Mouse (Mus musculus) neural tube, embryonic 15.5 days (tissue): ENCODE data around the gene Olfm3. TPM values are rescaled to one million over a fixed set of nuclear protein-coding genes. Genes with fewer than 3 reads are reported as not detected.

Source experiments
- ATAC-seq: fragments of 200-750 bp; cut with Nextera tagmentation; 2 replicates; pipeline ENCODE4 v1.8.0; 2017; ENCODE audit warnings: mild to moderate bottlenecking, moderate TSS enrichment, moderate library complexity; ENCODE audit not compliant: low FRiP score
- H3K27ac ChIP-seq: fragments of 300-500 bp; sonication (generic); replicated peaks from 2 replicates; pipeline ENCODE4 v1.5.1; 2015; ENCODE audit warnings: mild to moderate bottlenecking, inconsistent platforms
- H3K27me3 ChIP-seq: fragments of 300-500 bp; sonication (generic); replicated peaks from 2 replicates; pipeline ENCODE4 v1.6.1; 2015; ENCODE audit warnings: inconsistent platforms
- H3K36me3 ChIP-seq: fragments of 300-500 bp; sonication (generic); 2 replicates; pipeline ENCODE4 v1.6.1; 2015; ENCODE audit warnings: inconsistent platforms
- H3K4me1 ChIP-seq: fragments of 300-500 bp; sonication (generic); 2 replicates; pipeline ENCODE4 v1.6.1; 2015; ENCODE audit warnings: inconsistent platforms
- H3K4me2 ChIP-seq: fragments of 300-500 bp; sonication (generic); 2 replicates; pipeline ENCODE4 v1.6.1; 2015; ENCODE audit warnings: inconsistent platforms, mild to moderate bottlenecking, moderate library complexity
- H3K4me3 ChIP-seq: fragments of 300-500 bp; sonication (generic); replicated peaks from 2 replicates; pipeline ENCODE4 v1.5.1; 2015; ENCODE audit warnings: mild to moderate bottlenecking, inconsistent platforms
- H3K9ac ChIP-seq: fragments of 300-500 bp; sonication (generic); replicated peaks from 2 replicates; pipeline ENCODE4 v1.6.1; 2015; ENCODE audit warnings: mild to moderate bottlenecking, inconsistent platforms
- H3K9me3 ChIP-seq: fragments of 300-500 bp; sonication (generic); replicated peaks from 2 replicates; pipeline ENCODE4 v1.6.1; 2016; ENCODE audit warnings: inconsistent platforms
- WGBS: fragments of 180-500 bp; shearing (Covaris S2); methylation state at CpG from one replicate; pipeline ENCODE4 v1.1.7; 2015; ENCODE audit warnings: mixed read lengths; 5-methylcytosine and 5-hydroxymethylcytosine counted together
- polyA plus RNA-seq: library from polyadenylated mRNA; unstranded; fragments of >200 nt; fragmentation: Nextera tagmentation; extraction: Ambion mirVana; gene quantifications from 2 replicates; pipeline ENCODE4 v1.2.1, GENCODE M21; 2015

Gene Olfm3
- polyA plus RNA-seq, 1 experiment from 2014 or later = 23.8 TPM

- Histone ChIP-seq H3K4me1 (peaks cover 5% of the 10 kb centered on the region), H3K9me3 (no peaks in the 10 kb centered on the region), H3K36me3 (no peaks in the 10 kb centered on the region), H3K4me2 (no peak overlapping the region), H3K4me3 (no peak overlapping the region), H3K27ac (no peak overlapping the region), H3K9ac (no peak overlapping the region), H3K27me3 (no peaks in the 10 kb centered on the region)
- no peak; the same call in 1 of the 2 replicates for ATAC-seq
Observed at GRCm38 (mm10) chr3:115082947-115083346, 179.1 kb downstream of the Olfm3 start.

- 82% methylated on average over 3 of the region's 3 CpGs for WGBS
- Histone ChIP-seq H3K9ac (no peak overlapping the region), H3K9me3 (no peaks in the 10 kb centered on the region), H3K4me3 (no peak overlapping the region), H3K27me3 (no peaks in the 10 kb centered on the region), H3K4me2 (no peak overlapping the region), H3K27ac (no peak overlapping the region), H3K4me1 (no peaks in the 10 kb centered on the region), H3K36me3 (no peaks in the 10 kb centered on the region)
- ATAC-seq = no peak
Observed at GRCm38 (mm10) chr3:115088281-115088680, 184.4 kb downstream of the Olfm3 start.

- H3K36me3 ChIP-seq = no peaks in the 10 kb centered on the region
- H3K27ac ChIP-seq = no peak overlapping the region
- H3K4me2 ChIP-seq = no peak overlapping the region
- H3K9me3 ChIP-seq = no peaks in the 10 kb centered on the region
- H3K4me3 ChIP-seq = no peak overlapping the region
- H3K27me3 ChIP-seq = no peaks in the 10 kb centered on the region
- no peak overlapping the region for H3K9ac ChIP-seq
- H3K4me1 ChIP-seq = no peaks in the 10 kb centered on the region
- no peak for ATAC-seq
- 34% methylated on average over 2 of the region's 2 CpGs for WGBS
Observed at GRCm38 (mm10) chr3:115090670-115091069, 186.8 kb downstream of the Olfm3 start.

GRCm38 (mm10) chr3:115095496-115095895 lies 191.6 kb downstream of the Olfm3 start:
- Histone ChIP-seq H3K27ac (no peak overlapping the region), H3K4me2 (no peak overlapping the region), H3K4me1 (no peaks in the 10 kb centered on the region), H3K9ac (no peak overlapping the region), H3K27me3 (no peaks in the 10 kb centered on the region), H3K4me3 (no peak overlapping the region), H3K9me3 (no peaks in the 10 kb centered on the region), H3K36me3 (no peaks in the 10 kb centered on the region)
- no peak for ATAC-seq
- WGBS = 70% methylated on average over 3 of the region's 3 CpGs

- Histone ChIP-seq H3K9me3 (no peaks in the 10 kb centered on the region), H3K4me1 (no peaks in the 10 kb centered on the region), H3K4me3 (no peak overlapping the region), H3K4me2 (no peak overlapping the region), H3K27ac (no peak overlapping the region), H3K9ac (no peak overlapping the region), H3K36me3 (no peaks in the 10 kb centered on the region), H3K27me3 (no peaks in the 10 kb centered on the region)
- 95% methylated on average over 1 of the region's 1 CpGs for WGBS
- no peak for ATAC-seq
Observed at GRCm38 (mm10) chr3:115099590-115099989, 195.7 kb downstream of the Olfm3 start.

GRCm38 (mm10) chr3:115104155-115104801 lies 200.4 kb downstream of the Olfm3 start:
- no peaks in the 10 kb centered on the region for H3K4me1 ChIP-seq
- no peak overlapping the region for H3K4me2 ChIP-seq
- no peaks in the 10 kb centered on the region for H3K9me3 ChIP-seq
- no peaks in the 10 kb centered on the region for H3K27me3 ChIP-seq
- no peak overlapping the region for H3K27ac ChIP-seq
- H3K9ac ChIP-seq = no peak overlapping the region
- 64% methylated on average over 2 of the region's 2 CpGs for WGBS
- no peak for ATAC-seq
- no peaks in the 10 kb centered on the region for H3K36me3 ChIP-seq
- no peak overlapping the region for H3K4me3 ChIP-seq

- no peak for ATAC-seq
- H3K27ac ChIP-seq = no peak overlapping the region
- H3K27me3 ChIP-seq = no peaks in the 10 kb centered on the region
- H3K36me3 ChIP-seq = no peaks in the 10 kb centered on the region
- no peaks in the 10 kb centered on the region for H3K4me1 ChIP-seq
- H3K4me3 ChIP-seq = no peak overlapping the region
- no peak overlapping the region for H3K9ac ChIP-seq
- H3K4me2 ChIP-seq = no peak overlapping the region
- 28% methylated on average over 8 of the region's 8 CpGs for WGBS
- H3K9me3 ChIP-seq = no peaks in the 10 kb centered on the region
Observed at GRCm38 (mm10) chr3:115104802-115105493, 201.1 kb downstream of the Olfm3 start.

GRCm38 (mm10) chr3:115145722-115146121 lies 241.8 kb downstream of the Olfm3 start:
- Histone ChIP-seq H3K36me3 (no peaks in the 10 kb centered on the region), H3K4me3 (no peak overlapping the region), H3K4me1 (no peaks in the 10 kb centered on the region), H3K27me3 (no peaks in the 10 kb centered on the region), H3K27ac (no peak overlapping the region), H3K9me3 (no peaks in the 10 kb centered on the region), H3K9ac (no peak overlapping the region), H3K4me2 (no peak overlapping the region)
- WGBS = 26% methylated on average over 2 of the region's 2 CpGs
- ATAC-seq = no peak; the same call in 1 of the 2 replicates

- Histone ChIP-seq H3K27ac (no peak overlapping the region), H3K4me1 (no peaks in the 10 kb centered on the region), H3K36me3 (no peaks in the 10 kb centered on the region), H3K4me2 (no peak overlapping the region), H3K27me3 (no peaks in the 10 kb centered on the region), H3K4me3 (no peak overlapping the region), H3K9ac (no peak overlapping the region), H3K9me3 (no peaks in the 10 kb centered on the region)
- ATAC-seq = no peak
- WGBS = 72% methylated on average over 2 of the region's 2 CpGs
Observed at GRCm38 (mm10) chr3:115146244-115146643, 242.4 kb downstream of the Olfm3 start.

GRCm38 (mm10) chr3:115158903-115159473 lies 255.1 kb downstream of the Olfm3 start:
- Histone ChIP-seq H3K9ac (no peak overlapping the region), H3K4me2 (no peak overlapping the region), H3K9me3 (no peaks in the 10 kb centered on the region), H3K36me3 (no peaks in the 10 kb centered on the region), H3K27ac (no peak overlapping the region), H3K27me3 (no peaks in the 10 kb centered on the region), H3K4me1 (no peaks in the 10 kb centered on the region), H3K4me3 (no peak overlapping the region)
- 75% methylated on average over 3 of the region's 3 CpGs for WGBS
- no peak for ATAC-seq

- H3K27me3 ChIP-seq = no peaks in the 10 kb centered on the region
- no peak for ATAC-seq
- no peak overlapping the region for H3K4me2 ChIP-seq
- no peak overlapping the region for H3K27ac ChIP-seq
- H3K9me3 ChIP-seq = no peaks in the 10 kb centered on the region
- H3K4me1 ChIP-seq = no peaks in the 10 kb centered on the region
- H3K9ac ChIP-seq = no peak overlapping the region
- WGBS = 87% methylated on average over 7 of the region's 7 CpGs
- H3K4me3 ChIP-seq = no peak overlapping the region
- no peaks in the 10 kb centered on the region for H3K36me3 ChIP-seq
Observed at GRCm38 (mm10) chr3:115174625-115175024, 270.7 kb downstream of the Olfm3 start.
